Mouse (Mus musculus) erythroblast, embryonic 14.5 days (primary cell): ENCODE measurements around the gene 2810006K23Rik.

Experiments
- GATA1 ChIP-seq: IDR thresholded peaks from 2 replicates; pipeline ENCODE4 v1.6.1; 2012; ENCODE audit warnings: low read length, inconsistent platforms, mixed read lengths
- TAL1 ChIP-seq: IDR thresholded peaks from 3 replicates; pipeline ENCODE4 v1.6.1; 2012; ENCODE audit warnings: low read length, inconsistent platforms, mixed read lengths

DNA sequence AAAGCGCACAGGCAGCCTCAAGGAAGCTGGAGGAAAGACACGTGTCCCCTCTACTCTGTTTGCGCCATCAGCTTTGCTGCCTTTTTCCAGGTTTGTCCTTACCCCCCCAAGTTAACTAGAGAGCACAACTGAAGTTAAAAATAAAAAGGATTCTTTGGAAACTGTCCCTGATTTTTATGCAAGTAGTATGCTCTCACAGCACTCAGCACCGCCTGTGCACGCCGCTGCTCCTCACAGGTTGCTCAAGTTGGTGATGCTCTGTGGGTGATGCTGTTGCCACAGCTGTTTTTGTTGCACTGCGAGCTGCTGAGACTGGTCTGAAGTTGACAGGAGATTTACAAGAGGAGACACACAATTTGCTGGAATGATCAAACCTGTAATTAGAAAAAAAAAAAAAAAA is 46.4 kb downstream of the 2810006K23Rik start:
- TF ChIP-seq GATA1 (no peak), TAL1 (no peak)
